Mouse (Mus musculus) cerebellum, adult 2 months (tissue): Measurements from ENCODE around the gene Phf20.

Experiments used
- CTCF ChIP-seq: fragments of 200-500 bp; IDR thresholded peaks from 2 replicates; pipeline ENCODE4 v1.5.1; 2011; ENCODE audit warnings: low read depth, mild to moderate bottlenecking, control low read depth, low read length, moderate library complexity, borderline replicate concordance; ENCODE audit not compliant: insufficient read depth
- POLR2A ChIP-seq: fragments of 200-500 bp; IDR thresholded peaks from 2 replicates; pipeline ENCODE4 v1.6.1; 2011; ENCODE audit warnings: low read length, control low read depth, borderline replicate concordance; ENCODE audit not compliant: insufficient read depth

DNA sequence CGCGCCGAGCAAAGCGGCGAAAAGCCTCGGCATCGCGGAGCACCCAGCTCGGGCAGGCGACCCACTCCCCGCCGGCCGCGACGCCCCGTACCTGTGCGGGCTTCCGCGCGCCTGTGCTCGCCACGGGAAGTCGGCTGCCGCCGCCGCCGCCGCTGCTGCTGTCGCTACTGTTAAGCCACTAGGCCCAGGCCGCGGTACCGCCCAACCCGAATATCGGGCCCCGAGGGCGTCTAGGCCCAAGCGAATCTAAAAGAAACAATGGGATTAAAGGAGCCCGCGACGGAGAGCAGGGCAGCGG, 16.5 kb upstream of the Phf20 start:
- TF ChIP-seq POLR2A (no peak), CTCF (no peak)
